Mouse (Mus musculus) kidney, adult 2 months (tissue): Measurements from ENCODE around the gene Fam19a3.

ENCODE experiments used
- CTCF ChIP-seq: fragments of 200-500 bp; conservative IDR thresholded peaks from 2 replicates; pipeline ENCODE4 v1.5.1; 2011; ENCODE audit warnings: low read depth, mild to moderate bottlenecking, control low read depth, low read length, moderate library complexity, mixed read lengths; ENCODE audit not compliant: insufficient read depth, insufficient read length
- POLR2A ChIP-seq: fragments of 200-500 bp; IDR thresholded peaks from one replicate; pipeline ENCODE4 v1.6.1; 2011; ENCODE audit warnings: low read depth, low read length, control low read depth

- TF ChIP-seq CTCF (no peak), POLR2A (no peak)
Observed at GRCm38 (mm10) chr3:104785284-104785683, 3.6 kb upstream of the Fam19a3 start.
